Mouse (Mus musculus): ENCODE data around the gene Ubp1. TPM values are rescaled to one million over a fixed set of nuclear protein-coding genes. Genes with fewer than 3 reads are reported as not detected.
A peak's percentile ranks its signal among the peaks of the same experiment; 100 is the strongest.

Gene Ubp1
- total RNA-seq, 4 experiments from 2014 or later: 63.4 to 69.5 (median 68.1) TPM

- no peak for DNase-seq (ENCODE audit: low spot score in 2 of 2)
These were observed 80.5 kb downstream of the Ubp1 start for GRCm38 (mm10) chr9:114011203-114011602.

- no peak for DNase-seq (ENCODE audit: low spot score in 2 of 2)
These were observed 83.3 kb downstream of the Ubp1 start for GRCm38 (mm10) chr9:114014034-114014433.

DNA sequence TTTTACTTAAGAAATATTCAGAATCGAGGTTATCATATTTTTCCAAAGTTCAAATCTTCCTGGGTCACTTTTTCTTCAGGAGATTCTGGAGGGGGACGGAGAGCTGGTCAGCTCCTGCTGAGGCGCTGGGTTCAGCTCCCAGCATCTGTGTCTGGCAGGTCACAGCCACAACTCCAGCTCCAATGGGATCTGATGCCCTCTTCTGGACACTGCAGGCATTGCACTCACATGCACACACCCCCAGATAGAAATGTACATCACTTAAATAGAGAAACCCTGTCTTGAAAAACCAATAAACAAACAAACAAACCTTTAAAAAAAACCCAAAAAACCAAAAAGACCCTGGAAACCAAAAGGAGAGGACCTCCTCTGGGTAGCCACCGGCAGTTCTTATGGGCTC is 85.0 kb downstream of the Ubp1 start:
- DNase-seq (ENCODE audit: low spot score in 2 of 2): no peak

DNA sequence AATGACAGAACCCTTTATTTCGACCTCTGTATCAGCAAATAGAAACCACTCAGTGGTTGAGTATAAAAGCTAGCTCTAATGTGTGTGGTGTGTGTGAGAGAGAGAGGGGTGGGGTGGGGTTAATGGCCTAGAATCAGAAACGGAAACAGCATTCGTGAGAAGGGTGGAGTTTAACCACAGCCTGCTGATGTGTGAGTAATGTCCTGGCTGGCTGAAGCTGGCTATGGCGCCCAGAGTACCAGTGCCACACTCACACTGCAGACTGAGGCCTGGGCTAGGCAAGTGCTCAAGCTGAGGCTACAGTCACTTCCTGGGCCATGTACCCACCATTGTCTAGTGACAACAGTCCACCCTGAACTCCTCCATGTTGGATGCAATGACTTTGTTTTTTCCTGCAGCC is 85.7 kb downstream of the Ubp1 start:
- DNase-seq (ENCODE audit: low spot score in 2 of 2): no peak

- no peak for DNase-seq (ENCODE audit: low spot score in 2 of 2)
These were observed 88.5 kb downstream of the Ubp1 start for GRCm38 (mm10) chr9:114019012-114019762.

DNA sequence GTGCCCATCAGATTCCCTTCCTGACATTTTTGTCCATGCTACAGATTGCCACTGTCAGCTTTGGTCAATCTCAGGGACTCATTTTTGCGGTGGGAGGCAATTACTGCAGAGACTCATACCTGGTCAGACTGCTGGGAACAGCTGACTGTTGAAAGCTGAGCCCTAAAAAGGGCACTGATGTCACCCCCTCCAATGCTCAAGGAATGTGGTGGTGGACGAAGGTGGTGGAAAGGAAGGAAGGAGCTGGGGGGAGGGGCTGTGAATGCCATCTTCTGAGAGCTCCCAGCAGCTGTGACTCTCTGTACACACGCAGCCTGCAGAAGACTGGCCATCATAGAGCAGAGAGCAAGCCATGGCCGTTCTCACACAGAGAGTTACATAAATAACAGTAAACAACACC is 91.4 kb downstream of the Ubp1 start:
- no peak for DNase-seq (ENCODE audit: low spot score in 2 of 2)

- no peak for DNase-seq (ENCODE audit: low spot score in 2 of 2)
These were observed 94.4 kb downstream of the Ubp1 start for GRCm38 (mm10) chr9:114025182-114025581.

GRCm38 (mm10) chr9:114025846-114026245 is 95.1 kb downstream of the Ubp1 start:
- no peak for DNase-seq (ENCODE audit: low spot score in 2 of 2)

- peak; percentile 58 to 90 for DNase-seq (ENCODE audit: low spot score in 2 of 2)
These were observed 95.7 kb downstream of the Ubp1 start for GRCm38 (mm10) chr9:114026261-114026934.

Other genes with a start within 250 kb of the Ubp1 start
- gene Pdcd6ip, start 222.7 kb upstream of the Ubp1 start, total RNA-seq (2022): 10 to 100 TPM; 64.8 to 76.3 (median 66.6) TPM
- gene Clasp2, start 189.5 kb upstream of the Ubp1 start, total RNA-seq (2022): 100 to 1,000 TPM; 201 to 222 (median 210) TPM
- 10 to 100 TPM; 50.5 to 55.5 (median 52.4) TPM for gene Fbxl2, start 115.3 kb downstream of the Ubp1 start, total RNA-seq (2022)
- 1 to 10 TPM; 7.9 to 9.8 (median 8.4) TPM for gene Susd5, start 126.2 kb downstream of the Ubp1 start, total RNA-seq (2022)

Data from left cerebral cortex, adult 8-10 months (tissue).